Mouse (Mus musculus) sigmoid colon, adult 10 weeks (tissue): ENCODE results near the gene Cbx4. TPM values are rescaled to one million over a fixed set of nuclear protein-coding genes. Genes with fewer than 3 reads are reported as not detected.

Source experiments
- polyA plus RNA-seq: library from polyadenylated mRNA; stranded (reverse); fragments of 350-450 nt; fragmentation: Illumina TruSeq; extraction: RNeasy Lipid Tissue Mini Kit (QIAGEN cat#74804); gene quantifications from one replicate; pipeline ENCODE4 v1.2.3, GENCODE M21; 2014; ENCODE audit warnings: low read depth, low replicate concordance

Gene Cbx4
- polyA plus RNA-seq: 3.4 TPM

GRCm38 (mm10) chr11:119086144-119086971, at the start of gene Cbx4:
Gene Cbx4 (minus strand): TSS chr11:119086221.

GRCm38 (mm10) chr11:119040600-119041324, 45.3 kb downstream of the Cbx4 start, which contains the start of gene Cbx8:
Gene Cbx8 (minus strand): TSS chr11:119040969.

Other genes with a start within 250 kb of the Cbx4 start
- gene Rbfox3, start 174.6 kb downstream of the Cbx4 start, polyA plus RNA-seq: 0.19 TPM
- gene Enpp7, start 98.0 kb downstream of the Cbx4 start, polyA plus RNA-seq: not detected
- gene Cbx2, start 63.3 kb downstream of the Cbx4 start, polyA plus RNA-seq: 0.41 TPM
- 1.0 TPM for gene Cbx8, start 45.3 kb downstream of the Cbx4 start, polyA plus RNA-seq
- gene Tbc1d16, start 142.3 kb upstream of the Cbx4 start, polyA plus RNA-seq: 1.7 TPM
- gene Ccdc40, start 142.4 kb upstream of the Cbx4 start, polyA plus RNA-seq: not detected
- not detected for gene Gaa, start 181.7 kb upstream of the Cbx4 start, polyA plus RNA-seq
- 42.8 TPM for gene Eif4a3, start 213.9 kb upstream of the Cbx4 start, polyA plus RNA-seq
- gene Card14, start 221.5 kb upstream of the Cbx4 start, polyA plus RNA-seq: 0.41 TPM